Mouse (Mus musculus) cortical plate, adult 2 months (tissue): Measurements from ENCODE around the gene Disp1.

ENCODE experiments used
- CTCF ChIP-seq: fragments of 200-500 bp; IDR thresholded peaks from 2 replicates; pipeline ENCODE4 v1.5.1; 2011; ENCODE audit warnings: mild to moderate bottlenecking, control low read depth, low read length; ENCODE audit not compliant: insufficient read depth; ENCODE audit errors: extremely low read depth
- POLR2A ChIP-seq: fragments of 200-500 bp; IDR thresholded peaks from 2 replicates; pipeline ENCODE4 v1.6.1; 2011; ENCODE audit warnings: mild to moderate bottlenecking, low read length, control low read depth; ENCODE audit not compliant: insufficient read depth; ENCODE audit errors: extremely low read depth

DNA sequence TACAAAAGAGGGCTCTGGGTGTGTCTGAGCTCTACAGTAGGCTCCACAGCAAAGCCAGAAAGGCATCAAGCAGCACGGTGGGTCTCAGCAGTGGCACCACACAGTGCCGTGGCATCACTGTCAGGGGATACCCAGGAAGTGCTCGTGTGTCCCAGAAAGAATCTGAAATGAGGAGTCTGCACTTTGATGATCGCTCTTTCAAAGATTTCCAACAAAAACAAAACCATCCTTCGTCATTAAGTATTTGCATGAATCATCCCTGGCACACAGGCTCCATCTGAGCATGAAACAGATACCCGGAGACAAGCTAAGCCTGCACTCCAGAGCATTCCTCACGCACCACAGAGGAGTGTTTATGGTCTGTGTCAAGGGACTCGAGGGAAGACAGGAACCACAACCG, 107.8 kb downstream of the Disp1 start:
- TF ChIP-seq CTCF (no peak), POLR2A (no peak)
